Mouse (Mus musculus): ENCODE data around the gene Armc9.
A peak's percentile ranks its signal among the peaks of the same experiment; 100 is the strongest.

The Armc9 gene

GRCm38 (mm10) chr1:86285295-86285694 lies 130.7 kb downstream of the Armc9 start:
- DNase-seq, result no peak

- no peak for DNase-seq
These were observed 132.9 kb downstream of the Armc9 start for GRCm38 (mm10) chr1:86287473-86287872.

GRCm38 (mm10) chr1:86290452-86290851 lies 135.9 kb downstream of the Armc9 start:
- no peak for DNase-seq

- DNase-seq, result no peak
These were observed 138.5 kb downstream of the Armc9 start for GRCm38 (mm10) chr1:86293091-86293490.

GRCm38 (mm10) chr1:86293868-86294267 lies 139.3 kb downstream of the Armc9 start:
- no peak for DNase-seq

- no peak for DNase-seq
These were observed 139.9 kb downstream of the Armc9 start for GRCm38 (mm10) chr1:86294472-86294871.

GRCm38 (mm10) chr1:86300093-86300492 lies 145.5 kb downstream of the Armc9 start:
- no peak for DNase-seq

GRCm38 (mm10) chr1:86300731-86301130 lies 146.2 kb downstream of the Armc9 start:
- DNase-seq, result no peak

GRCm38 (mm10) chr1:86301221-86302091 lies 146.9 kb downstream of the Armc9 start:
- no peak for DNase-seq

GRCm38 (mm10) chr1:86302532-86302931 lies 148.0 kb downstream of the Armc9 start, which contains the start of gene B3gnt7:
B3gnt7 (plus strand) TSS chr1:86302832.
- no peak for DNase-seq

- DNase-seq, result peak; percentile 5
These were observed 148.7 kb downstream of the Armc9 start for GRCm38 (mm10) chr1:86303063-86303872.

- DNase-seq, result no peak
These were observed 149.3 kb downstream of the Armc9 start for GRCm38 (mm10) chr1:86303873-86304250.

GRCm38 (mm10) chr1:86306686-86307085 lies 152.1 kb downstream of the Armc9 start:
- no peak for DNase-seq

GRCm38 (mm10) chr1:86307177-86307762 lies 152.7 kb downstream of the Armc9 start:
- no peak for DNase-seq

GRCm38 (mm10) chr1:86307871-86308641 lies 153.5 kb downstream of the Armc9 start:
- DNase-seq, result no peak

- no peak for DNase-seq
These were observed 154.8 kb downstream of the Armc9 start for GRCm38 (mm10) chr1:86309270-86309833.

GRCm38 (mm10) chr1:86310536-86311310 lies 156.1 kb downstream of the Armc9 start:
- no peak for DNase-seq

- DNase-seq, result no peak
These were observed 157.0 kb downstream of the Armc9 start for GRCm38 (mm10) chr1:86311467-86312005.

- DNase-seq, result no peak
These were observed 157.7 kb downstream of the Armc9 start for GRCm38 (mm10) chr1:86312269-86312668.

- no peak for DNase-seq
These were observed 158.7 kb downstream of the Armc9 start for GRCm38 (mm10) chr1:86313096-86313771.

GRCm38 (mm10) chr1:86313772-86314125 lies 159.2 kb downstream of the Armc9 start:
- no peak for DNase-seq

Measured in cerebellum, adult 9-11 months (tissue).